Mouse (Mus musculus) large intestine, adult 2 months (tissue): ENCODE measurements at regions not wholly inside any gene's neighbourhood (a gene's known extent, or its start where the extent isn't known, plus 50 kb on each side); places are given as distances from the start of the nearest gene placed in this dataset.

ENCODE experiments used
- DNase-seq: peaks from one replicate; pipeline ENCODE4 v3.0.0-alpha.2; 2012; ENCODE audit warnings: low read depth, low spot score
- WGBS: fragments of 180-500 bp; shearing (Covaris S2); methylation state at CpG from one replicate; pipeline ENCODE4 v1.1.7; 2018; 5-methylcytosine and 5-hydroxymethylcytosine counted together

- 82% methylated on average over 6 of the region's 6 CpGs for WGBS
These were observed 281.8 kb upstream of the Klf3 start for GRCm38 (mm10) chr5:64521401-64521800.

GRCm38 (mm10) chr5:64521969-64522368 is 281.2 kb upstream of the Klf3 start:
- DNase-seq: no peak
- WGBS: 53% methylated on average over 5 of the region's 5 CpGs

More at GRCm38 (mm10) chr5:64521401-64521800, 281.8 kb upstream of the Klf3 start:
- DNase-seq: no peak

- no peak for DNase-seq
- WGBS: 83% methylated on average over 3 of the region's 3 CpGs
These were observed 276.7 kb upstream of the Klf3 start for GRCm38 (mm10) chr5:64526521-64526920.

- WGBS: 93% methylated on average over 3 of the region's 3 CpGs
- no peak for DNase-seq
These were observed 275.2 kb upstream of the Klf3 start for GRCm38 (mm10) chr5:64527962-64528361.

GRCm38 (mm10) chr5:64534371-64534770 is 268.8 kb upstream of the Klf3 start:
- WGBS: 68% methylated on average over 4 of the region's 4 CpGs
- no peak for DNase-seq

- no peak for DNase-seq
These were observed 268.2 kb upstream of the Klf3 start for GRCm38 (mm10) chr5:64534947-64535346.

GRCm38 (mm10) chr5:64535546-64535945 is 267.6 kb upstream of the Klf3 start:
- DNase-seq: no peak
- WGBS: 97% methylated on average over 4 of the region's 4 CpGs

More at GRCm38 (mm10) chr5:64534947-64535346, 268.2 kb upstream of the Klf3 start:
- WGBS: 60% methylated on average over 6 of the region's 6 CpGs

GRCm38 (mm10) chr5:64536393-64537112 is 266.6 kb upstream of the Klf3 start:
- WGBS: 73% methylated on average over 20 of the region's 20 CpGs
- DNase-seq: no peak

- DNase-seq: no peak
- WGBS: 79% methylated on average over 10 of the region's 10 CpGs
These were observed 265.9 kb upstream of the Klf3 start for GRCm38 (mm10) chr5:64537113-64537780.

GRCm38 (mm10) chr5:64541765-64542164 is 261.4 kb upstream of the Klf3 start:
- DNase-seq: no peak

- no peak for DNase-seq
- WGBS: 87% methylated on average over 7 of the region's 7 CpGs
These were observed 247.3 kb upstream of the Klf3 start for GRCm38 (mm10) chr5:64555931-64556330.

GRCm38 (mm10) chr5:64566451-64567390 is 236.5 kb upstream of the Klf3 start:
- no peak for DNase-seq
- WGBS: 85% methylated on average over 13 of the region's 13 CpGs

GRCm38 (mm10) chr5:64567813-64568212 is 235.4 kb upstream of the Klf3 start:
- 81% methylated on average over 5 of the region's 5 CpGs for WGBS
- DNase-seq: no peak

- no peak for DNase-seq
- WGBS: 93% methylated on average over 3 of the region's 3 CpGs
These were observed 234.9 kb upstream of the Klf3 start for GRCm38 (mm10) chr5:64568294-64568693.

- DNase-seq: no peak
- 95% methylated on average over 10 of the region's 10 CpGs for WGBS
These were observed 228.8 kb upstream of the Klf3 start for GRCm38 (mm10) chr5:64574386-64574785.

- no peak for DNase-seq
- 64% methylated on average over 6 of the region's 6 CpGs for WGBS
These were observed 227.3 kb upstream of the Klf3 start for GRCm38 (mm10) chr5:64575896-64576295.

- DNase-seq: no peak
- WGBS: 84% methylated on average over 19 of the region's 19 CpGs
These were observed 226.5 kb upstream of the Klf3 start for GRCm38 (mm10) chr5:64576426-64577262.

GRCm38 (mm10) chr5:64577424-64577823 is 225.8 kb upstream of the Klf3 start:
- WGBS: 87% methylated on average over 7 of the region's 7 CpGs
- no peak for DNase-seq

- WGBS: 99% methylated on average over 6 of the region's 6 CpGs
- no peak for DNase-seq
These were observed 224.7 kb upstream of the Klf3 start for GRCm38 (mm10) chr5:64578536-64578935.
